Mouse (Mus musculus) left cerebral cortex, adult 2 months (tissue): ENCODE measurements around the gene Olfr48. TPM values are rescaled to one million over a fixed set of nuclear protein-coding genes. Genes with fewer than 3 reads are reported as not detected.

Source experiments
- DNase-seq, 2 experiments: peaks; one replicate each; pipeline ENCODE4 v3.0.0; 2021 to 2022; ENCODE audit warnings: low spot score in 2 of 2, mixed read lengths in 1 of 2; ENCODE audit errors: extremely low spot score in 1 of 2
- H3K27ac ChIP-seq: fragments of 200-600 bp; 2 replicates; pipeline ENCODE4 v1.8.1; 2022
- H3K4me3 ChIP-seq: fragments of 200-600 bp; 2 replicates; pipeline ENCODE4 v1.8.1; 2022
- CTCF ChIP-seq: fragments of 200-600 bp; IDR thresholded peaks from 2 replicates; pipeline ENCODE4 v1.8.1; 2022; ENCODE audit warnings: antibody characterized with exemption, mild to moderate bottlenecking, moderate library complexity
- intact Hi-C: fragments of 180-260 bp; cut with DNase I; formaldehyde crosslinking; loops from one replicate; pipeline ENCODE4 v1.15.1; 2025
- long read RNA-seq, 2 experiments: library from polyadenylated mRNA; stranded (forward); transcript quantifications; one replicate each; pipeline ENCODE4 v2.0.0; 2021; ENCODE audit warnings: borderline mapping rate in 2 of 2
- total RNA-seq, 2 experiments: library from RNA; stranded (reverse); gene quantifications; 2 replicates each; pipeline ENCODE4 v1.2.3; 2021

Gene Olfr48
- not detected for total RNA-seq
- long read RNA-seq, experiment 1 = 0 reads
- long read RNA-seq, experiment 2 = 0 reads

GRCm38 (mm10) chr2:89848105-89848504, at the start of gene Olfr48:
Gene Olfr48, minus strand, starts transcription at chr2:89848205.
- intact Hi-C loops = no loop called here

GRCm38 (mm10) chr2:89878137-89878536, 30.1 kb upstream of the Olfr48 start, which contains the start of gene Olfr1257:
Gene Olfr1257, plus strand, starts transcription at chr2:89878437.
- intact Hi-C loops = no loop called here
- TF ChIP-seq CTCF = no peak
- DNase-seq = no peak
- no peak within 1 kb of the TSS for H3K27ac ChIP-seq
- no peak within 1 kb of the TSS for H3K4me3 ChIP-seq

More at GRCm38 (mm10) chr2:89848105-89848504, at the start of gene Olfr48:
- no peak within 1 kb of the TSS for H3K27ac ChIP-seq
- TF ChIP-seq CTCF = no peak
- H3K4me3 ChIP-seq = no peak within 1 kb of the TSS
- no peak for DNase-seq

GRCm38 (mm10) chr2:89849230-89849629, 1.2 kb upstream of the Olfr48 start:
- no peak for TF ChIP-seq CTCF
- no peak for DNase-seq
- no peak overlapping the region for H3K4me3 ChIP-seq

GRCm38 (mm10) chr2:89841455-89841854, 6.5 kb downstream of the Olfr48 start, which contains the start of gene Olfr1256:
Gene Olfr1256, minus strand, starts transcription at chr2:89841555.
- Histone ChIP-seq H3K27ac (no peak within 1 kb of the TSS), H3K4me3 (no peak within 1 kb of the TSS)
- intact Hi-C loops = no loop called here
- no peak for DNase-seq
- TF ChIP-seq CTCF = no peak

More at GRCm38 (mm10) chr2:89849230-89849629, 1.2 kb upstream of the Olfr48 start:
- intact Hi-C loops = no loop called here
- no peak overlapping the region for H3K27ac ChIP-seq

GRCm38 (mm10) chr2:89820216-89820615, 27.8 kb downstream of the Olfr48 start:
- no peak for TF ChIP-seq CTCF
- DNase-seq = no peak
- Histone ChIP-seq H3K27ac (no peak overlapping the region), H3K4me3 (no peak overlapping the region)
- intact Hi-C loops = no loop called here

GRCm38 (mm10) chr2:89811751-89812150, 36.3 kb downstream of the Olfr48 start, which contains the start of gene Olfr1255:
Gene Olfr1255, plus strand, starts transcription at chr2:89812051.
- no peak for DNase-seq
- intact Hi-C loops = no loop called here
- Histone ChIP-seq H3K4me3 (no peak within 1 kb of the TSS), H3K27ac (no peak within 1 kb of the TSS)
- no peak for TF ChIP-seq CTCF

GRCm38 (mm10) chr2:89810751-89811150, 37.3 kb downstream of the Olfr48 start:
- DNase-seq = no peak
- H3K27ac ChIP-seq = no peak overlapping the region
- no peak overlapping the region for H3K4me3 ChIP-seq
- no peak for TF ChIP-seq CTCF
- intact Hi-C loops = no loop called here

DNA sequence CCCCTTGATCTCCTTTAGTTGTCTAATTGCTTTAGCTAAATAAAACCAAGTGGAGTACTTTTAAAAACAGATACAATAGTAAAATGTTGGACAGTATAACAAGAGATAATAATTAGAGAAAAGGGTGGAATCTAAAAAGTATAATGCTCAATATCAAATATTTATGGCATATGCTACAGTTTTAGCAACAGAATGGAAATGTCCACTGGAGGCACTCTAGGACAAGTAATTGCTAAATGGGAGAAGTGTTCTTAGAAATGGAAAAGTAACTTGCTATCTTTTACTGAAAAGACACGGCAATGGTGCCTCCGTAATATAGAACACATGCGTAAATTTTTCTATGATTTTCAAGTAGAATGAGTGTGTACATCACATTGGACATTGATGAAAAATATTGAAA, 48.4 kb downstream of the Olfr48 start:
- TF ChIP-seq CTCF = peak; percentile 41
- no peak overlapping the region for H3K27ac ChIP-seq
- H3K4me3 ChIP-seq = no peak overlapping the region
- intact Hi-C loops = no loop called here
- DNase-seq = no peak

DNA sequence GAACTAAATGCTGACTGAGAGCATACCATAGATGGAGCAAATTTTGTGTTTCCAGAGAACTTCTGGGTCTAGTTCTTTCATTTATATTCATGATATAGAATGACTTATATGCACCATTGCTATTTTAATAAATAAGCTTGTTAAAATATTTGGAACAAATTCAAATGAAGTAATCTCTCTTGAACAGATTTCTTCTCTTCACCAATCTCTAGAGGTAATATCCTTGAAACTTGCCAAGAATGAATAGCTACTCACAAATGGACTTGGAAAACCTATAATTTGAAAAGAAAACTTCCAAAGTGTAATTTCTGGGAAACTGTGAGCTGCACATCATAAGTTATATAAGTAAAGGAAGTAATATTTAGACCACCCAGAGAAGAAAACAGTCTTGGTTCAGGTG, 54.5 kb downstream of the Olfr48 start, which contains the start of gene Olfr1254:
TSS of gene Olfr1254 (minus strand) at position 101 of the 400 bp plus-strand sequence.
- intact Hi-C loops = no loop called here
- no peak for TF ChIP-seq CTCF
- no peak for DNase-seq
- Histone ChIP-seq H3K27ac (no peak within 1 kb of the TSS), H3K4me3 (no peak within 1 kb of the TSS)

Other genes with a start within 250 kb of the Olfr48 start
- gene Olfr1247, start 234.1 kb downstream of the Olfr48 start, total RNA-seq = under 1 TPM; 0.05 to 0.12 TPM
- gene Olfr1248, start 230.0 kb downstream of the Olfr48 start, total RNA-seq = not detected
- not detected for gene Olfr1249, start 213.2 kb downstream of the Olfr48 start, total RNA-seq
- gene Olfr1250, start 186.7 kb downstream of the Olfr48 start, total RNA-seq = not detected
- not detected for gene Olfr1251, start 176.3 kb downstream of the Olfr48 start, total RNA-seq
- gene Olfr1252, start 123.2 kb downstream of the Olfr48 start, total RNA-seq = not detected
- not detected for gene Olfr1253, start 91.1 kb downstream of the Olfr48 start, total RNA-seq
- not detected for gene Olfr1254, start 54.6 kb downstream of the Olfr48 start, total RNA-seq
- not detected for gene Olfr1255, start 36.2 kb downstream of the Olfr48 start, total RNA-seq
- not detected for gene Olfr1256, start 6.7 kb downstream of the Olfr48 start, total RNA-seq
- gene Olfr1257, start 30.2 kb upstream of the Olfr48 start, total RNA-seq = not detected
- not detected for gene Olfr1258, start 79.1 kb upstream of the Olfr48 start, total RNA-seq
- gene Olfr1259, start 100.5 kb upstream of the Olfr48 start, total RNA-seq = not detected
- not detected for gene Olfr1260, start 126.1 kb upstream of the Olfr48 start, total RNA-seq
- not detected for gene Olfr1261, start 143.0 kb upstream of the Olfr48 start, total RNA-seq
- not detected for gene Olfr1262, start 151.9 kb upstream of the Olfr48 start, total RNA-seq
- gene Olfr1263, start 163.9 kb upstream of the Olfr48 start, total RNA-seq = not detected
- gene Olfr1264, start 177.4 kb upstream of the Olfr48 start, total RNA-seq = not detected
- not detected for gene Olfr1265, start 187.1 kb upstream of the Olfr48 start, total RNA-seq
- gene Olfr140, start 215.4 kb upstream of the Olfr48 start, total RNA-seq = not detected